Mouse (Mus musculus): ENCODE results near the gene Spag7. TPM values are rescaled to one million over a fixed set of nuclear protein-coding genes. Genes with fewer than 3 reads are reported as not detected.
A peak's percentile ranks its signal among the peaks of the same experiment; 100 is the strongest.

Gene Spag7
- polyA plus RNA-seq, 1 experiment from 2014 or later: 152 TPM

DNA sequence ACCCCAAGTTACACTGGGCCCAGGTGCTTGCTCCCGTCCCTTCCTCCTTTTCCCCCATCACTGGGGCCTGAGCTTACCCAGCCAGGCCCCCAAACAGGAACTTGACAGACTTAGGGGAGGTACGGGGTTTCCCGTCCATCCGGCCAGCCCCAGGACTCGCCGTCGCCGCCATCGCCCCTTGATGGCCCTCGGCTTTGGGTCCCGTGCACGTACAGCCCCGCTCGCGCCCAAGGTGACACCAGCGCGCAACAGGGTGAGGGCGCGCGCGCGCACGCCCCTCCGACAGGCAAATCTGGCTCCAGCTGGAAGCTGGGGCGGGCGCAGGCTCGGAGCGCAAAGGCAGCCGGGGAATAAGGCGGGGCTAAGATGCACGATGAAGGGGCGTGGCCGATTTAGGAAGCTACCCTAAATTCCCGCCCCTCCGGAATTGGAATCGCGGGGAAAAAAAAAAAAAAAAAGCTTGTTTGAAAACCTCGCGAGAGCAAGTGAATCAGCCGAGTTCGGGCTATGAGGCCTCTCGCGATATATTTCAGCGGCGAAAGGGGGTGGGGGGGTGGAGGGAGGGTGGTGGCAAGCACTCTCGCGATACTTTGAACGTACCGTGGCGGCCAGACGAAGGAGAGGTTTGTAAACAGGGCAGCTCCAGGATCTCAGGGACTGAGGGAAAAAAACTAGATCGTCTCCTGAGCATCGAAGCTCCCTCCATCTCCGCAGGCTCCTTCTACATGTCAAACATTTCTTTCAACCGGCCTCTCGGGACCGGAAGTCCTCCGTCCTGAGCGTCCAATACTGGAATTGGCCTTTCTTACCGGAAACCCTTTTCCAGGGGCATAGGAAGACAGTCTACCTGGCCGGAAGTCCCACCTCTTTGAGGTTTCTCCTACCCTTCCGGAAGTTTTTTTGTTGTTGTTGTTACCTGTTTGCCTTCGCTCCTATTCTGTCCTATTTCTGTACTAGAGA, 22.2 kb downstream of the Spag7 start, which contains the start of the genes Rnf167 and Slc25a11:
TSS of gene Rnf167 (plus strand) at position 545 of the 960 bp plus-strand sequence.
TSS of gene Slc25a11 (minus strand) at position 789 of the 960 bp plus-strand sequence.
- Histone ChIP-seq H3K4me2 (peak within 1 kb of the TSS; percentile 93), H3K9me3 (no peaks in the 10 kb centered on the region), H3K27ac (peak within 1 kb of the TSS; percentile 97), H3K4me3 (replicated peaks) (peak within 1 kb of the TSS; percentile 71), H3K27me3 (replicated peaks) (no peaks in the 10 kb centered on the region), H3K4me1 (peaks cover 44% of the 10 kb centered on the region), H3K9ac (peak within 1 kb of the TSS; percentile 97), H3K36me3 (peaks cover 48% of the 10 kb centered on the region)
- WGBS: under 1% methylated on average over 63 of the region's 63 CpGs
- ATAC-seq (ENCODE audit: insufficient read depth, low FRiP score, low read depth): peak; percentile 84

DNA sequence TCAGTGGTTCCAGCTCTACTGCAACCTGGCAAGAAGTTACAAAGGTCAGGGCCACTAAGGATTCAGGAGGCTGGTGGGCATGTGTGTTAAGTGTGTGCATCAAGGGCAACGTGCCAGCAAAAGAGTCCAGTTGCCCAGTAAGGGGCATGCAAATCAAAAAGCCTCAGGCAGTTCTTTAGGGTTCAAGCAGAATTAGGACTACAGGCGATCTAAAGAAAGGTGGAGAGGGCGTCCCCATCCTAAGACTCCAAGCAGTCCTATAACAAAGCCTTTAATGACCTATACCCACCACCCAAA, 23.0 kb downstream of the Spag7 start:
- WGBS: 24% methylated on average over 3 of the region's 3 CpGs
- Histone ChIP-seq H3K9ac (peak overlapping the region; percentile 88), H3K4me2 (peak overlapping the region; percentile 71), H3K4me3 (replicated peaks) (peak overlapping the region; percentile 71), H3K36me3 (peaks cover 42% of the 10 kb centered on the region), H3K27me3 (replicated peaks) (no peaks in the 10 kb centered on the region), H3K4me1 (peaks cover 37% of the 10 kb centered on the region), H3K27ac (peak overlapping the region; percentile 90), H3K9me3 (no peaks in the 10 kb centered on the region)
- no peak for ATAC-seq (ENCODE audit: insufficient read depth, low FRiP score, low read depth)

DNA sequence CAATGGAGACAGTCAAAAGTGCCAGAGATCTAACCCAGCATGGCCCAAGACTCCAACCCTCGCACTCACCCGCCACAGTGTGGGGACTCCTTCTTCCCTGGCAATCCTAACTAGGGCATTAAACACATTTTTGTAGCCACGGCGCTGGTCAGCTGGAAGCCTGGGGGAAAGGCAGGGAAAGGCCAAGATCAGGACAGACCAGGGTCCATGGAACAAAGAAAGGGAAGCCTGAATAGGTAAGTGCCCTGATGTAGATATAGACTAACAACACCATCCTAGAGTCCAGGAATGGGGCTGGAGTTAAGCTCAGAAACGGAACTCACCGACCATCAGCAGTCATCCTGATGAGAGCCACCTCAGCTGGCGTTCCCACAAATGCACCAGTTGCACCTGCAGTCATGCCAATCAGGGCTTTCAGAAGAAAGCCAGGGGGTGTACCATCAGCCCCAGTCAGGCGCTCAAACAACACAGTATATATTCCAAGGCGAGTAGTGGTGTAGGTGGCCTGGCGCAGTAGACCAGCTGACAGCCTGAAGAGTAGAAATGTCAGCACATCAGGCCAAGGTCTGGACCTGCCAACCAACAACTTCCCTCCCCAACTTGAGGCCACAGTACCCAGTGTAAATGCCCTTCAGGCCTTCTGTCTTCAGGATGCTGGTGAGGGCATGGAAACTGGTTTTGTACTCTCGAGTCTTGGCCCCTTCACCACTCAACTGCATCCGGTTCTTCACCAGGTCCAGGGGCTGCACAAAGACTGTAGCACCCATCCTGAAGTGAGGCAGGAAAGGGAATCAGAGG, 23.6 kb downstream of the Spag7 start:
- peak overlapping the region; percentile 71 for H3K4me3 ChIP-seq (replicated peaks)
- peaks cover 32% of the 10 kb centered on the region for H3K4me1 ChIP-seq
- H3K9ac ChIP-seq: peak overlapping the region; percentile 88
- WGBS: 86% methylated on average over 12 of the region's 12 CpGs
- no peak for ATAC-seq (ENCODE audit: insufficient read depth, low FRiP score, low read depth)
- H3K27ac ChIP-seq: peak overlapping the region; percentile 90; the same call in 1 of the 2 replicates
- no peaks in the 10 kb centered on the region for H3K27me3 ChIP-seq (replicated peaks)
- peaks cover 37% of the 10 kb centered on the region for H3K36me3 ChIP-seq
- H3K9me3 ChIP-seq: no peaks in the 10 kb centered on the region
- peak overlapping the region; percentile 71 for H3K4me2 ChIP-seq

GRCm38 (mm10) chr11:70644564-70645103, 24.6 kb downstream of the Spag7 start:
- Histone ChIP-seq H3K9me3 (no peaks in the 10 kb centered on the region), H3K27ac (no peak overlapping the region), H3K4me3 (replicated peaks) (no peak overlapping the region), H3K36me3 (peaks cover 30% of the 10 kb centered on the region), H3K9ac (no peak overlapping the region), H3K4me2 (no peak overlapping the region), H3K27me3 (replicated peaks) (no peaks in the 10 kb centered on the region), H3K4me1 (peaks cover 25% of the 10 kb centered on the region)
- no peak for ATAC-seq (ENCODE audit: insufficient read depth, low FRiP score, low read depth)
- 96% methylated on average over 8 of the region's 8 CpGs for WGBS

DNA sequence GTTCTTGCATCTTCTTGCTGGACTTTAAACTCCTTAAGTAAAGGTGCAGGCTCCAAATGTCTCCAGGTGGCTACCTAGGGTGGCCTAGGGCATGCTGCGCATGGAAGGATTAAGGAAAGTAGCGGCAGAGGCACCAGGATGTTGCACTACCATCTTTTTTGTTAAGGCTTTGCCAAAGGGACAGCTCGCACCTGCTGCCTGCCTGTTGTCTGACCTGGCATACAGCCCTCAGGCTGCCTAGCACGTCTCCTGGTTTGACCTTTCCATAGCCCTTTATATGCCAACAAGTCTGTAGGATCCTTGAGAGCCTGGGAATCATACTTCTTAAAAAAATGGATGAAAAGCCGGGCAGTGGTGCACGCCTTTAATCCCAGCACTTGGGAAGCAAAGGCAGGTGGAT, 26.2 kb downstream of the Spag7 start:
- ATAC-seq (ENCODE audit: insufficient read depth, low FRiP score, low read depth): no peak
- Histone ChIP-seq H3K4me1 (peaks cover 12% of the 10 kb centered on the region), H3K4me3 (replicated peaks) (no peak overlapping the region), H3K36me3 (peaks cover 18% of the 10 kb centered on the region), H3K9me3 (no peaks in the 10 kb centered on the region), H3K27ac (no peak overlapping the region), H3K4me2 (no peak overlapping the region), H3K27me3 (replicated peaks) (no peaks in the 10 kb centered on the region), H3K9ac (no peak overlapping the region)
- 93% methylated on average over 6 of the region's 6 CpGs for WGBS

- Histone ChIP-seq H3K9me3 (no peaks in the 10 kb centered on the region), H3K27ac (no peak overlapping the region), H3K4me2 (no peak overlapping the region), H3K9ac (no peak overlapping the region), H3K36me3 (peaks cover 18% of the 10 kb centered on the region), H3K27me3 (replicated peaks) (no peaks in the 10 kb centered on the region), H3K4me3 (replicated peaks) (no peak overlapping the region), H3K4me1 (peaks cover 10% of the 10 kb centered on the region)
- 79% methylated on average over 7 of the region's 7 CpGs for WGBS
- ATAC-seq (ENCODE audit: insufficient read depth, low FRiP score, low read depth): no peak
Measured at GRCm38 (mm10) chr11:70641241-70641640, 28.0 kb downstream of the Spag7 start.

DNA sequence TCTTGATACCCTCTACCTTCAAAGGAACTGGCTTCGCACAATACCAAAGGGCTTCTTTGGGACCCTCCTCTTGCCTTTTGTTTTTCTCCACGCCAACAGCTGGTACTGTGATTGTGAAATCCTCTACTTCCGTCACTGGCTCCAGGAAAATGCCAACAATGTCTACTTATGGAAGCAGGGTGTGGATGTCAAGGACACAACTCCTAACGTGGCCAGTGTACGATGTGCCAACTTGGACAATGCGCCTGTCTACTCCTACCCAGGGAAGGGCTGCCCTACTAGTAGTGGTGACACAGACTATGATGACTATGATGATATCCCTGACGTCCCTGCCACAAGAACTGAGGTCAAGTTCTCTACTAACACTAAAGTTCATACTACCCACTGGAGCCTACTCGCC, 29.2 kb downstream of the Spag7 start:
- H3K9me3 ChIP-seq: no peaks in the 10 kb centered on the region
- WGBS: 77% methylated on average over 8 of the region's 8 CpGs
- no peak overlapping the region for H3K9ac ChIP-seq
- no peak for ATAC-seq (ENCODE audit: insufficient read depth, low FRiP score, low read depth)
- H3K4me1 ChIP-seq: no peaks in the 10 kb centered on the region
- peaks cover 16% of the 10 kb centered on the region for H3K36me3 ChIP-seq
- no peak overlapping the region for H3K27ac ChIP-seq
- no peak overlapping the region for H3K4me2 ChIP-seq
- no peak overlapping the region for H3K4me3 ChIP-seq (replicated peaks)
- H3K27me3 ChIP-seq (replicated peaks): no peaks in the 10 kb centered on the region

DNA sequence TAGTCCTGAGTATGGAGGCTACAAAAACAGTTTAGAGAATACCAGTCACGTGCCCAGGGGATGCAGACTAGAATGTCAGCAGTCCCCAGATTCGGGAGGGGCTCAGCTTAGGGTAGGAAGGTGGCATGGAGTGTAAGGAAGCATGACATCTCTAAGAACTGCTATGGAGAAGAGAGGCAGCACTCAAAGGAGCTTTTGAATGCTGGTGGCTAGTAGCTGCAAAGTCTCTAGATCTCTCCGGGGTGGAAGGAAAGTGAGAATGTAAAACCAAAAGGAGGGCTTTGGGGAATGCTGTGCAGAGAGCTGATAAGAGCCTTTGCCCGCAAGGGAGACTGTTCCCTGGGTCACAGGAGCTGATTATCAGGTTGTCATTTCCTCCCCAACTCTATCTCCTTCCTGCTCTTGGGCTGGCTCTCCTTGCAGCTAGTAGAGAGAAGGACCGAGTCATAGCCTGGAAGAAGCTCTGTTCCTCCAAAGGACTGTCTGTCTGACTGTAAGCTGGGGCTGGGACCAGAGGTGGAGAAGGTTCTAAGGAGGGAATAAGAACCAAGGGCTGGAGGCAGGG, 30.4 kb downstream of the Spag7 start, which contains the start of gene Gp1ba:
TSS of gene Gp1ba (plus strand) at position 409 of the 565 bp plus-strand sequence.
- H3K4me3 ChIP-seq (replicated peaks): no peak within 1 kb of the TSS
- peak; percentile 65; the same call in 1 of the 2 replicates for ATAC-seq (ENCODE audit: insufficient read depth, low FRiP score, low read depth)
- WGBS: 23% methylated on average over 5 of the region's 5 CpGs
- no peak within 1 kb of the TSS for H3K27ac ChIP-seq
- no peaks in the 10 kb centered on the region for H3K27me3 ChIP-seq (replicated peaks)
- 0 out of 2 replicates have a peak, but pooled peaks cover 7% of the 10 kb centered on the region for H3K36me3 ChIP-seq
- no peaks in the 10 kb centered on the region for H3K4me1 ChIP-seq
- H3K4me2 ChIP-seq: no peak within 1 kb of the TSS
- H3K9me3 ChIP-seq: no peaks in the 10 kb centered on the region
- H3K9ac ChIP-seq: no peak within 1 kb of the TSS

DNA sequence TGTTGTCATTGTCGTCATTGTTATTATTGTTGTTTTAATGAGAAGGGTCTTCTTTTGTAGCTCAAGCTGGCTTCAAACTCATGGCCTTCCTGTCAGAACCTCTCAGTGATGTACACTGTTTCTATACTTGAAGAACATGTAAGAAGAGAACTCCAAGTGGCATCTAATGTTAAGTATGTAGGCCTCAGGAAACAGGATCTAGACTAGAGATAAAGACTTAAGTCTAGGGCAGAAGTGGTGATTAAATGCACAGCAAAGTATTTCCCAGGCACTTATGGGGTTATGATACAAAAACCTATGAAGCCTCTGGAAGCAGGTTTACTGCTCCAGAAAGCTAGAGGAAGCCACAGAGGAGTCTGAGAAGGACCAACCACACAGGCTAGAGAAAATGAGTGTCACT, 30.9 kb downstream of the Spag7 start:
- no peak for ATAC-seq (ENCODE audit: insufficient read depth, low FRiP score, low read depth)
- Histone ChIP-seq H3K4me1 (no peaks in the 10 kb centered on the region), H3K36me3 (0 out of 2 replicates have a peak, but pooled peaks cover 4% of the 10 kb centered on the region), H3K4me3 (replicated peaks) (no peak overlapping the region), H3K4me2 (no peak overlapping the region), H3K27me3 (replicated peaks) (no peaks in the 10 kb centered on the region), H3K9me3 (no peaks in the 10 kb centered on the region), H3K27ac (no peak overlapping the region), H3K9ac (no peak overlapping the region)
- WGBS: 78% methylated on average over 1 of the region's 1 CpGs

DNA sequence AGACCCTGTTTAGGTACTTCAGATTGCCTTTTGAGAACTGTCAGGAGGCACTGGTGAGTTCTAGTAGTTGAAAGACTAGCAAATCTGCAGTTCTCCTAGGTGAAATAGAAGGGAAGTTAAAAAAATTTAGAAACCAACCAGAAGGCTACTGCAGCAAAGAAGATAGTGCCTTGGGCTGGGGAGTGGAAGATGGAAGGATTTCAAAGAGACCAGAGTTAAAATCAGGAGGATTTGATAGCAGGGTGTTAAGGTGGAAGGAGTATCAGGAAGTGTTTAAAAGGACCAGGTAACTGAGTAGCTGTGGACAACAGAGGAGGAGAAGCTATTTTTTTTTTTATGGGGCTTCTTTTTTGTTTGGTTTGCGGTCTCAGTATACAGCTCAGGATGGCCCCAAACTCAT, 31.5 kb downstream of the Spag7 start:
- WGBS: 88% methylated on average over 1 of the region's 1 CpGs
- H3K27me3 ChIP-seq (replicated peaks): no peaks in the 10 kb centered on the region
- no peak for ATAC-seq (ENCODE audit: insufficient read depth, low FRiP score, low read depth)
- H3K27ac ChIP-seq: no peak overlapping the region
- H3K36me3 ChIP-seq: no peaks in the 10 kb centered on the region
- no peak overlapping the region for H3K4me3 ChIP-seq (replicated peaks)
- no peaks in the 10 kb centered on the region for H3K9me3 ChIP-seq
- H3K4me1 ChIP-seq: no peaks in the 10 kb centered on the region
- H3K4me2 ChIP-seq: no peak overlapping the region
- no peak overlapping the region for H3K9ac ChIP-seq

GRCm38 (mm10) chr11:70635601-70636000, 33.6 kb downstream of the Spag7 start:
- ATAC-seq (ENCODE audit: insufficient read depth, low FRiP score, low read depth): no peak
- no peak overlapping the region for H3K4me3 ChIP-seq (replicated peaks)
- H3K4me2 ChIP-seq: no peak overlapping the region
- no peaks in the 10 kb centered on the region for H3K9me3 ChIP-seq
- H3K4me1 ChIP-seq: no peaks in the 10 kb centered on the region
- H3K9ac ChIP-seq: no peak overlapping the region
- 80% methylated on average over 4 of the region's 4 CpGs for WGBS
- H3K36me3 ChIP-seq: no peaks in the 10 kb centered on the region
- no peak overlapping the region for H3K27ac ChIP-seq
- no peaks in the 10 kb centered on the region for H3K27me3 ChIP-seq (replicated peaks)

Measured in stomach, embryonic 15.5 days (tissue).